Mouse (Mus musculus) ES-Bruce4 (cell line): ENCODE measurements around the gene Fat2. TPM values are rescaled to one million over a fixed set of nuclear protein-coding genes. Genes with fewer than 3 reads are reported as not detected.

Experiments
- H3K27ac ChIP-seq: 2 replicates; pipeline ENCODE4 v1.5.1; 2012; ENCODE audit warnings: low read length, inconsistent platforms; ENCODE audit not compliant: insufficient read depth
- H3K27me3 ChIP-seq: 2 replicates; pipeline ENCODE4 v1.6.1; 2012; ENCODE audit warnings: mild to moderate bottlenecking, low read length, inconsistent platforms; ENCODE audit not compliant: control insufficient read depth, poor library complexity, insufficient read depth, severe bottlenecking
- H3K36me3 ChIP-seq: 2 replicates; pipeline ENCODE4 v1.6.1; 2012; ENCODE audit warnings: inconsistent platforms, mild to moderate bottlenecking, low read length, moderate library complexity; ENCODE audit not compliant: control insufficient read depth, poor library complexity, insufficient read depth, severe bottlenecking
- H3K4me1 ChIP-seq: one replicate; pipeline ENCODE4 v1.8.1; 2011; ENCODE audit warnings: low read length; ENCODE audit not compliant: control insufficient read depth, insufficient read depth
- H3K4me3 ChIP-seq: 2 replicates; pipeline ENCODE4 v1.5.1; 2011; ENCODE audit warnings: low read depth, mild to moderate bottlenecking, low read length
- H3K9ac ChIP-seq: 2 replicates; pipeline ENCODE4 v1.6.1; 2012; ENCODE audit warnings: low read depth, mild to moderate bottlenecking, inconsistent platforms; ENCODE audit not compliant: poor library complexity, severe bottlenecking
- H3K9me3 ChIP-seq: replicated peaks from 2 replicates; pipeline ENCODE4 v1.6.1; 2012; ENCODE audit warnings: mild to moderate bottlenecking, low read length, inconsistent platforms; ENCODE audit not compliant: control insufficient read depth, poor library complexity, insufficient read depth, severe bottlenecking
- CTCF ChIP-seq: IDR thresholded peaks from one replicate; pipeline ENCODE4 v1.8.1; 2011; ENCODE audit warnings: low read depth, low read length
- EP300 ChIP-seq: IDR thresholded peaks from 2 replicates; pipeline ENCODE4 v1.6.1; 2011; ENCODE audit warnings: low read depth, low read length; ENCODE audit not compliant: insufficient read depth
- POLR2A ChIP-seq: IDR thresholded peaks from one replicate; pipeline ENCODE4 v1.8.1; 2011; ENCODE audit warnings: low read length; ENCODE audit not compliant: insufficient read depth
- polyA plus RNA-seq: library from polyadenylated mRNA; stranded (reverse); fragments of >200 nt; gene quantifications from 2 replicates; pipeline ENCODE4 v1.2.4, GENCODE M21; 2011; ENCODE audit warnings: low read depth; ENCODE audit not compliant: missing spikeins, insufficient read depth, insufficient read length

The Fat2 gene
- polyA plus RNA-seq, 1 experiment, result 0.90 TPM

DNA sequence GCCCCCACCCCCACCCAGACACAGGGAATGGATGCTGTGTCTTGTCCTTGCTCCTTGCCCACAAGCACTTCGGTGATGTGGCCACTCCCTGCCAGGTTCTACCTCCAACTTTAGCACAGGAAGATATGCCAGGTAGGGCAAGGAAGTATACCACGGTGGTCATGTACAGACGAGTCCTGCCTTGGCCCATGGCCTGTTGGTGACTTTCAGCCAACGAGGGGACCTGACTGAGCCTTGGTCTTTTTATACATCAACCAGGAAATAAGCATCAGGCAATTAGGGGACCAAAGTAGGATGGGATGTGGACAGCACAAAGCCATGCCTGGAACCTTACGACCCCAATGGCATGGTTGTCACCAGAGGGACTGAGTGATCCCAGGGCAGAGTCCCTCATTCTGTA, 9.3 kb downstream of the Fat2 start:
- Histone ChIP-seq H3K9ac (no peak overlapping the region), H3K4me1 (no peaks in the 10 kb centered on the region), H3K27ac (no peak overlapping the region), H3K4me3 (no peak overlapping the region), H3K9me3 (no peaks in the 10 kb centered on the region), H3K36me3 (no peaks in the 10 kb centered on the region), H3K27me3 (no peaks in the 10 kb centered on the region)
- TF ChIP-seq EP300, result no peak
- TF ChIP-seq POLR2A, result no peak
- no peak for TF ChIP-seq CTCF

DNA sequence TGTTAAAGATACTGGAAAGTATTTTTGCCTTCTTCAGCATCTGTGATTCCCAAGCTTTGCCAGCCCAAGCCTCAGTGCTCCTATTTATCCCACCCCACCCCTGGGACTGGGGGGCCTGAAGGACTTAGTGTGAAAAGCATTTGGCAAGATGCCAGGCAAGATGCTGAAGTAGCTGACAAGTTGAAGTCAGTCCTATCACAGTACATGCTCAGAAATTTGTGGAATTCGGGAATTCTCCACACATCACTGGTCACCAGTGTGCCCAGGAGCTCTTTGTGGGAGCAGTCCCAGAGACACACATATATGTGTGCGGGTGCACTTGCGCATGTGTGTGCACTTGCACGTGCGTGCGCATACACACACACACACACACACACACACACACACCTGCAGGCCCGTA, 10.2 kb downstream of the Fat2 start:
- no peak for TF ChIP-seq CTCF
- TF ChIP-seq POLR2A, result no peak
- TF ChIP-seq EP300, result no peak
- H3K27me3 ChIP-seq, result no peaks in the 10 kb centered on the region
- H3K4me3 ChIP-seq, result no peak overlapping the region
- H3K36me3 ChIP-seq, result no peaks in the 10 kb centered on the region
- no peaks in the 10 kb centered on the region for H3K9me3 ChIP-seq
- H3K9ac ChIP-seq, result no peak overlapping the region
- H3K27ac ChIP-seq, result no peak overlapping the region
- H3K4me1 ChIP-seq, result no peaks in the 10 kb centered on the region

DNA sequence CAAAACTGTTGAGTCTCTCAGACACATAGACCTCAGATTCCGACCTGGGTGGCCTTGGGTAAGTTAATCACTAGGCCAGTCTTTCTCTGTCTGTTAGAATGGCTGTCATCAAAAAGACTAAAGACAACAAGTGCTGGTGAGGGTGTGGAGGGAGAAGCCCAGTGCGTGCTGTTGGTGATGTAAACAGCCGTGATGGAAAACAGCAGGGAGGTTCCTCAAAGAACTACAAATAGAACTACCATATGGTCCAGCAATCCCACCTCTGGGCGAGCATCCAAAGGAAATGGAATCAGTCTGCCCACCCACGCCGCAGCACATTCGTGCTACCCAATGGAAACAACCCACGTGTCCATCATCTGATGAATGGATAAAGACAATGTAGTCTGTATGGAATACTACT, 12.5 kb downstream of the Fat2 start:
- H3K36me3 ChIP-seq, result no peaks in the 10 kb centered on the region
- H3K4me3 ChIP-seq, result no peak overlapping the region
- peaks cover 2% of the 10 kb centered on the region for H3K4me1 ChIP-seq
- H3K27me3 ChIP-seq, result no peaks in the 10 kb centered on the region
- TF ChIP-seq POLR2A (no peak), EP300 (peak; percentile 88)
- H3K9me3 ChIP-seq, result no peaks in the 10 kb centered on the region
- H3K27ac ChIP-seq, result peak overlapping the region; percentile 73
- no peak overlapping the region for H3K9ac ChIP-seq

DNA sequence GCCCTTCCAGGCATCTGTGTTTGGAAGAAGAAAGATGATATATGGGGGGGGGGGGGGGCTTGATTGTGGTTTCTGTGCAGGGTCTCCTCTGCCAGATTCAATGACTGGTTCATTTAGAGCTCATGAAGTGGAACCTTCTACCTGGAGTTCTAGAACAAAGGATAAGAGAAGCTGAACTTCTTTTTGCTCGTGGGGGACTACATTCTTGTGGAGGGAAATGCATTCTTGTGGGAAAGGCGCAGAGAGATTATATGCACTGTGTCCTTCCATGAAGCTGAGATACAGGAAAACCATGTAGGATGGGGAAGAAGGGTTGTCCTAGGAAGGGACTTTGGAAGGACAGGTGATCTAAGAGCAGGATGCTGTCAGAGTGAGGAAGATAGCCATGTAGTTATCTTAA, 15.4 kb downstream of the Fat2 start:
- Histone ChIP-seq H3K4me3 (no peak overlapping the region), H3K36me3 (no peaks in the 10 kb centered on the region), H3K4me1 (peaks cover 2% of the 10 kb centered on the region), H3K9ac (no peak overlapping the region), H3K27me3 (no peaks in the 10 kb centered on the region), H3K27ac (no peak overlapping the region), H3K9me3 (no peaks in the 10 kb centered on the region)
- no peak for TF ChIP-seq POLR2A
- no peak for TF ChIP-seq EP300
- TF ChIP-seq CTCF, result no peak

DNA sequence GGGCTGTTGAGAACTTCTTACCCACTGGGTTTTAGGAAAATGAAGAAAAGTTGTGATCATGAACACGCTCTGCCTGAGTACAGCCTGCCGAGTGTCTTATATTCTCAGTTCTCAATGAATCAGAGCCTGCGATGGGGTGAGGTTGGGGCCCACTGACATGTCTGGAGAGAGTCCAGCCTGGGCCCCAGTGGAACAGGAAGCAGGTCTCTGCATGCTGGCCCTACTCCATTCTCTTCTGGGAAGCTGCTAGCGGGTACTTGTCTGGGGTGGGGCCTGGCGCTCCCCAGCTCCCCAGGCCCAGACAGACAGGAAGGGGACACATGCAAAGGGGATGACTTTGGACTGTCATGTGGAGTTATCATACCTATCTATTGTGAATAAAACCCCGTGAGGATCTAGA, 20.4 kb downstream of the Fat2 start:
- H3K27ac ChIP-seq, result no peak overlapping the region
- H3K36me3 ChIP-seq, result no peaks in the 10 kb centered on the region
- H3K9ac ChIP-seq, result no peak overlapping the region
- H3K9me3 ChIP-seq, result 0 out of 2 replicates have a peak, but pooled peaks cover 3% of the 10 kb centered on the region
- no peak for TF ChIP-seq POLR2A
- TF ChIP-seq EP300, result no peak
- no peak for TF ChIP-seq CTCF
- H3K4me1 ChIP-seq, result peaks cover 2% of the 10 kb centered on the region
- no peak overlapping the region for H3K4me3 ChIP-seq
- H3K27me3 ChIP-seq, result no peaks in the 10 kb centered on the region

DNA sequence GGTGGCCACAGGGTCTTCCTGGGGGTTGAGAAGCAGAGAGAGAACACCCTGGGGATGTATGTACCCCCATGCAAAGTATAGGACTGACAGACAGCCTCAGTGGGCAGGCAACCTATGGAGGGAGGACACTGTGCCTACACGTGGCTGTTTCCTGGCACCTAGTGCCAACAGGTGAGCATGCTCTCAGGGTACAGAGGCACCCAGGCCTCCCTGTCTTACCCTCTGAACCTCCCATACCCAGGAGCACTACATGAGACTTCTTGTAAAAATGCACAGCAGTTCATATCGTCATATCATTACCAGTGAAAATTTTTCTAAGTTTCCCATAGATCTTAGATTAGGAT, 21.7 kb downstream of the Fat2 start:
- Histone ChIP-seq H3K9me3 (0 out of 2 replicates have a peak, but pooled peaks cover 3% of the 10 kb centered on the region), H3K27me3 (no peaks in the 10 kb centered on the region), H3K36me3 (no peaks in the 10 kb centered on the region), H3K9ac (no peak overlapping the region), H3K4me1 (no peaks in the 10 kb centered on the region), H3K4me3 (peak overlapping the region; percentile 1; the same call in 1 of the 2 replicates), H3K27ac (no peak overlapping the region)
- TF ChIP-seq EP300 (no peak), POLR2A (no peak), CTCF (no peak)
